Mouse (Mus musculus): Measurements from ENCODE around the gene Cryge.
"Not testable (repeated sequence)": the region's sequence is repeated elsewhere in the genome, so short reads cannot be mapped to it uniquely, and the experiment has no call there.

Cryge gene

GRCm38 (mm10) chr1:65050952-65051351, at the start of gene Cryge:
Cryge (minus strand) TSS chr1:65051149.
- DNase-seq (ENCODE audit: low read depth), result not testable (repeated sequence)

- DNase-seq (ENCODE audit: low read depth), result no peak
Measured at GRCm38 (mm10) chr1:65096953-65097352, 46.0 kb upstream of the Cryge start.

GRCm38 (mm10) chr1:65091566-65091965, 40.6 kb upstream of the Cryge start:
- no peak for DNase-seq (ENCODE audit: low read depth)

- DNase-seq (ENCODE audit: low read depth), result no peak
Measured at GRCm38 (mm10) chr1:65090370-65090769, 39.4 kb upstream of the Cryge start.

GRCm38 (mm10) chr1:65088567-65089356, 37.8 kb upstream of the Cryge start:
- DNase-seq (ENCODE audit: low read depth), result no peak

GRCm38 (mm10) chr1:65082188-65082587, 31.2 kb upstream of the Cryge start, which contains the start of gene Crygb:
Crygb (minus strand) TSS chr1:65082288.
- no peak for DNase-seq (ENCODE audit: low read depth)

GRCm38 (mm10) chr1:65075607-65076006, 24.7 kb upstream of the Cryge start:
- no peak for DNase-seq (ENCODE audit: low read depth)

- no peak for DNase-seq (ENCODE audit: low read depth)
Measured at GRCm38 (mm10) chr1:65073589-65073988, 22.6 kb upstream of the Cryge start, which contains the start of gene Crygc. Crygc (minus strand) TSS chr1:65073689.

- no peak for DNase-seq (ENCODE audit: low read depth)
Measured at GRCm38 (mm10) chr1:65067842-65068241, 16.9 kb upstream of the Cryge start.

GRCm38 (mm10) chr1:65064201-65064600, 13.3 kb upstream of the Cryge start:
- DNase-seq (ENCODE audit: low read depth), result no peak

GRCm38 (mm10) chr1:65063352-65063751, 12.4 kb upstream of the Cryge start, which contains the start of gene Crygd:
Crygd (minus strand) TSS chr1:65063452.
- DNase-seq (ENCODE audit: low read depth), result no peak

GRCm38 (mm10) chr1:65052140-65052539, 1.2 kb upstream of the Cryge start:
- no peak for DNase-seq (ENCODE audit: low read depth)

GRCm38 (mm10) chr1:65051696-65052095, 747 bp upstream of the Cryge start:
- DNase-seq (ENCODE audit: low read depth), result no peak

- DNase-seq (ENCODE audit: low read depth), result no peak
Measured at GRCm38 (mm10) chr1:65048781-65049180, 2.2 kb downstream of the Cryge start.

- DNase-seq (ENCODE audit: low read depth), result no peak
Measured at GRCm38 (mm10) chr1:65046401-65047109, 4.4 kb downstream of the Cryge start.

- no peak for DNase-seq (ENCODE audit: low read depth)
Measured at GRCm38 (mm10) chr1:65043433-65043832, 7.5 kb downstream of the Cryge start.

- DNase-seq (ENCODE audit: low read depth), result no peak
Measured at GRCm38 (mm10) chr1:65041837-65042236, 9.1 kb downstream of the Cryge start.

- DNase-seq (ENCODE audit: low read depth), result no peak
Measured at GRCm38 (mm10) chr1:65040806-65041205, 10.1 kb downstream of the Cryge start.

GRCm38 (mm10) chr1:65039679-65040078, 11.3 kb downstream of the Cryge start:
- DNase-seq (ENCODE audit: low read depth), result no peak

- no peak for DNase-seq (ENCODE audit: low read depth)
Measured at GRCm38 (mm10) chr1:65037542-65037941, 13.4 kb downstream of the Cryge start.

- DNase-seq (ENCODE audit: low read depth), result no peak
Measured at GRCm38 (mm10) chr1:65035513-65035912, 15.4 kb downstream of the Cryge start.

GRCm38 (mm10) chr1:65032641-65033040, 18.3 kb downstream of the Cryge start, which contains the start of gene Akr1cl:
Akr1cl (minus strand) TSS chr1:65032759.
- DNase-seq (ENCODE audit: low read depth), result no peak

GRCm38 (mm10) chr1:65028206-65028605, 22.7 kb downstream of the Cryge start:
- no peak for DNase-seq (ENCODE audit: low read depth)
